Mouse (Mus musculus) liver, adult 2 months (tissue): ENCODE results near the gene Map4k1.

Experiments used
- CTCF ChIP-seq: fragments of 200-500 bp; IDR thresholded peaks from 2 replicates; pipeline ENCODE4 v1.5.1; 2011; ENCODE audit warnings: low read depth, low read length, control low read depth
- POLR2A ChIP-seq: fragments of 200-500 bp; IDR thresholded peaks from 2 replicates; pipeline ENCODE4 v1.6.1; 2011; ENCODE audit warnings: low read length, control low read depth; ENCODE audit not compliant: insufficient read depth; ENCODE audit errors: extremely low read depth

GRCm38 (mm10) chr7:29025566-29025965 lies 43.7 kb downstream of the Map4k1 start:
- TF ChIP-seq CTCF (no peak), POLR2A (no peak)
